Mouse (Mus musculus) CD4-positive, CD25-positive, alpha-beta regulatory T cell, adult 4 months (primary cell): ENCODE measurements around the gene Lrrc10. TPM values are rescaled to one million over a fixed set of nuclear protein-coding genes. Genes with fewer than 3 reads are reported as not detected.
"Not testable (repeated sequence)": the region's sequence is repeated elsewhere in the genome, so short reads cannot be mapped to it uniquely, and the experiment has no call there.

Experiments
- ATAC-seq: one replicate; pipeline ENCODE4 v1.8.0; 2017
- polyA plus RNA-seq, 2 experiments: library from polyadenylated mRNA; unstranded; fragments of 100-300 nt; shearing (Covaris generic); gene quantifications; one replicate each; pipeline ENCODE4 v1.2.1; 2017

The Lrrc10 gene
- polyA plus RNA-seq, 2 experiments from 2014 or later, result not detected

DNA sequence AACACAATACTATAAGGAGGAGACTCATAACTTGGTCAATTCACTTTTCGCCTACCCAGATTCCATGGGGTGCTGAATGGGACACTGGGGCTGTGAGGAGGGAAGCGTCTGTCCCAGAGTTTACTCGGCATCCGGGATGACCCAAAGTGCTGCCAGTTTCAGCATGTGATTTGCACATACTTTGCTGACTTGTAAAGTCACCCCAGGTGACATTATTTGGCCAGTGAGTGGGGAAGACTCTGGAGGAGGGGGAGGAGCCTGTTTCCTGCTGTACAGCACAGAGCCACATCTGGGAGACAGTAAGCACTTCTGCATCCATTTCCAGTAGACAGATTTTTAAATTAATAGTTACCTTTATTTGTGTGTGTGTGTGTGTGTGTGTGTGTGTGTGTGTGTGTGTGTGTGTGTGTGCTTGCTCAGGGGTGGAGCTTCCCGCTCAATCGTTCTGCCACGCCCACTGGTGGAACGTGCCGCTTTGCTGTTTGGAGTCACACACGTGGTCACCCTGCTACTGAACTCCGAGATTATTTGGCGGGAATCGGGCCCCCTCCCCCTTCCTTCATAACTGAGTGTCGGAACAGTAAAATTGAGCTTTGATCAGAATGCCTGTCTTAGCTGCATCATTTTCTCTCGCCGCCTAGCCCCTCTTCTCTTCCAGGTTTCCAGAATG lies 1.5 kb upstream of the Lrrc10 start:
- not testable (repeated sequence) for ATAC-seq

DNA sequence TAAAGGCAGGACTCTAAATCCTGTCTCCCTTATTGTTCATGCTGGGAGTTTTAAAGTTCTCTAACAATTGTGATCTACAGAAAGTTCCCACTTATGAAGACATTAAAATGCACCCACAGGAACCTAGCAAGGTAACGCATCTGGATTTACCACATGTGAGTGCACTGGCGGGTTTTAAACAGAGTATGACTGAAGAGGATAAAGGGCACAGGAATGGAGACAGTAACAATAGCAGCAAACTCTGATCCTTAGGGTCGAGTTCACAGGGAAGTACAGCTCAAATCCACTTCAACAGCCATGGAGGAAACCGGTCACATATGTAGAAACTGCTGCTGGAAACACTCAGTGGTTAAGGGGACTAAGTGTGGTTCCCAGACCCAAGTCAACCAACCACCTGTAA lies 4.1 kb downstream of the Lrrc10 start:
- no peak for ATAC-seq

DNA sequence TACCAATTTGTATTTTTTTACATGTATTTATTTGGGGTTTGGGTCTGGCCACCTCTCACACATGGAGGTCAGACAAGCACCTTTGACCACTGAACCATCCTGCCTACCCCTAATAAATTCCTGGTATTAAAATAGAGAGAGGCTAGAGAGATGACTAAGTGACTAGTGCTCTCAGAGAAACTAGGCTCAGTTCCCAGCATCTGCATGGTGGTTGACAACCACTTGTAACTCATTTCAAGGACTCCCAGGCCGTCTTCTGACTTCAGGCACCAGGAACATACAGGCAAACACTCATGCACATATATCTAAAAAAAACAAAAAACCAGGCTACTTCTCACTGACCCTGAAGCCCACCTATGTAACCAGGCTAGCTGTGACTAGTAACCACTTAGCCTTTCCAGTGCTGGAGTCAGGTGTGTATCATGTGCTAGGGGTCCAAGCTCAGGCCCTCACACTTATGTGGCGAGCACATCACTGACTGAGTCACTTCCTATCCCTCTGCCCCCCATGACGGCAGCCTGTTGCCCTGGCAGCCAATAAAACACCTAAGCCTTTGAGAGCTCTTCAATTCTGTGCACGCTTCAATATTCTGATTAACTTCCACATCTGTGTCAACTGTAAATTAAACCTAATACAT lies 4.9 kb downstream of the Lrrc10 start:
- no peak for ATAC-seq

DNA sequence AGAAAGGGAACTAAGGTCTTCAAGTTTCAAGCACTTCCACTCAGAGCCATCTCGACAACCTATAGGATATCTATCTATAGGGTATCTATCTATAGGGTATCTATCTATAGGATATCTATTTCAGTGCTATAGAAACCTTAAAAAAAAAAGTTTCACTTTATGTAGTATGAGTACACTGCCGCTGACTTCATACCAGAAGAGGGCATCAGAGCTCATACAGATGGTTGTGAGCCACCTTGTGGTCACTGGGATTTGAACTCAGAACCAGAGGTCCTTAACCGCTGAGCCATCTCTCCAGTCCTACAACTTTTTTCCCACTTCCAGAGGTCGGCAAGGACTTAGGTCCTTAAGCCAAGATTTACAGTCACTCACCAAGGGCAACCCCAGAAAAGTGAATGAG lies 10.5 kb downstream of the Lrrc10 start:
- ATAC-seq, result no peak

DNA sequence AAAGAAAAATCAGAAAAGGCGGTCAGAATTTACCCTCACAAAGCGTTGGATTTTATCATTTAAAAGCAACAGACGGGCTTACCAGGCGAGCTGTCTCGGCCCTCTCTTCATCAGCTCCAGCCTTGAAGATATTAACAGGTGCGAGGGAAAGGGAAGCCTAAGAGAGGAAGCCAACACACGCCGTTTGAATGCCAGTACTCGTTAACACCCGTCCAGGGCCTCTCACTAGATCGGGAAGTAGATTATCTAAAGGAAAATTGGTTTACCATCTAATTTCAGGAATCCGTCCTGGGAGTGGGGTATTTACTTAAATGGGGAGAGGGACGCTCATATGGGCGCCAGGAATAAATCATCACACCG lies 17.7 kb downstream of the Lrrc10 start:
- ATAC-seq, result no peak

DNA sequence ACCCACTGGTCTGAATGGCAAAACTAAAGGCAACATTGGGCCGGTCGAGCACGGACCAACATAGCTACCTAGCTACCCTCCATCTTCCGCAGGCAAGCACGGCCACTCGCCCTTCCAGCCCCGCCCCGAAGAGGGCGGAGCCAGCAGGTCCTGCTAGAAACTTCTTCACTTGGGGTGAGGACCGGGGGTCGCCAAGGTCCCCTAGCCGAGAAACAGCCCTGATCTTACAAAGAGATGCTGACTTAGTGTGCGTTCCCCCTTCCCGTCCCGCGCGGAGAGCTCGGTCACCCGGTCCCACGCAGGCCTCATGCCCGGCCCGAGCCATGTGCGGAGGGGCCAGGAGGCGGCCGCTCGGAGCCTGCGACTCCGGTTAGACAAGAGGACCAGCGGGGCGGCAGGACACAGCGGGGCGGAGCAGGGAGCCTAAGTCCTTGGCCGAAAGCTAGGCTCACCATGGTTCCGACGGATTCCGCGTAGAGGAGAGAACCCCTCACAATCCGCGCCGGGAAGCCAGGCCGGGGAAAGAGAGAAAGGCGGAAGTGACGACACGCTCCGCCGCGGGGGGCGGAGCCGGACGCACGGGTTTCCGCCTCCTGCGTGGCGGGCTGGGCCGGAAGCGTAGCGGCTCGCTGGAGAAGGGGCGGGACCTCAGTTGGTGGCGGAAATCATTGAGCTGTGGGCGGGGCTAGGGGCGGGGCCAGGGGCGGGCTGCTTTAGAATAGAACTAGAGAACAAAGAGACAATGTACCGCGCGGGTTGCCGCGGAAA lies 18.3 kb downstream of the Lrrc10 start, which contains the start of gene Cct2:
Gene Cct2, minus strand, starts transcription at position 561 of the 768 bp plus-strand sequence.
- peak; percentile 89 for ATAC-seq

DNA sequence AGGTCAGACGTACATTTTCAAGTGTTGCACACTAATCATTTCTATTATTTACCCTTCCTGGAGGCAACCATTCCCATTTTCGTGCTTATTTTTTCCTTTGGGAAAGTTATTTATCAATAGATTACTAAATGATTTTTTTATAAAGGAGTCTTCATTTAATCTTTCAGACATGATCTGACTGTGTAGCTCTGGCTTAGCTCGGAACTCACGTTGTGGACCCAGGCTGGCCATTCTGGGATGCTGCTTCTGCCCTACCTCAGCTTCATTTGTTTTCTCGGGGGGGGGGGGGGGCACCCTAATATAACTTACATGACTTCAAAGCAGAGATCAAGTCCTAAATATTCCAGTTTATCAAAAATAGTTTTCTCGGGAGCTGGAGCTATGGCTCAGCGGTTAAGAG lies 18.9 kb downstream of the Lrrc10 start:
- no peak for ATAC-seq

DNA sequence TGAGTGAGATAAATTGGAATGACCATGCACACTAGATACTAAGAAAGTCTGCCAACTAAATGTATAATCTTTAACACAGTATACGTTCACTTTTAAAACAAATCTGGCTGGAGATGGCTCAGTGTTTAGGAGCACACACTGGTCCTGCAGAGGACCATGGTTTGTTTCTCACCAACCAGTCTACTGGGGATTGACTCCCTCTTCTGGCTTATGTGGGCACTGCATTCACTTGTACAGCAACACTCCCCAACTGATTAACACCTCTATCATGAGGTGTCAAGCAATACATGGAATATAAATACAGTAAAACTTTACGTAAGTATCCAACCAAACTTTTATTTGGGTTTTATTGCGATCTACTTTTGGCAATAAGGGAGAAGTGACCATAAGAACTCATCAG lies 24.0 kb downstream of the Lrrc10 start:
- no peak for ATAC-seq

DNA sequence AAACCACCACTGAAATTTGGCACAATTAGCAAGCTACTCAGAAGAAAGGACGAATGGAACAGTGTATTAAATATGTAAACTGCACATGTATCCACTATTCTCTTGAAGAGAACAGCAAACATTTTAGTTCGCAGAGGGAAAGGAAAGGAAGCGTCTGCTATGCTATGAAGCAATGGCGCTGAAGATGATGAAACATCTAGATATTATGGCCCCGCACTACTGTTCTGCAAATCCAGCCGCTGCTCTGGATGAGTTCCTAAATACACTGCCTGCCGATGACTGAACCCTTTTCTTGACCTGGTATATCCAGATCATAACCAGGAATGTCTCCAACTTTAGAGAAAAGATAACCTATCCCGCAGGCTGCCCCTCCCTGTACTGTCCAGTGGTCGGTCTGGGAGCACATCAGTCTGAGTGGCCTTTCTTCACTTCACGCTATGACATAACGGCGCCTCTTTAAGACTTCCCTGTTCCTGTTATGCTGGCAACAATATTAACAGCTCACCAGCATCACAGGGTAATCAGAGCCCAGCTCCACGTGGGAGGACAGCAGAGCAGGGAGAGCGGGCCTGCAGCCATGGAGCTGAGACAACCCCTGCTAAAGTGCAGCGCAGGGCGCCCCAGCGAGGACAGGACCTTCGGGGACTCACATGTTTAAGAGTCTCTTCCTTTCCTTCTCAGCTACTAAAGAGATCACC lies 27.2 kb downstream of the Lrrc10 start:
- ATAC-seq, result no peak

DNA sequence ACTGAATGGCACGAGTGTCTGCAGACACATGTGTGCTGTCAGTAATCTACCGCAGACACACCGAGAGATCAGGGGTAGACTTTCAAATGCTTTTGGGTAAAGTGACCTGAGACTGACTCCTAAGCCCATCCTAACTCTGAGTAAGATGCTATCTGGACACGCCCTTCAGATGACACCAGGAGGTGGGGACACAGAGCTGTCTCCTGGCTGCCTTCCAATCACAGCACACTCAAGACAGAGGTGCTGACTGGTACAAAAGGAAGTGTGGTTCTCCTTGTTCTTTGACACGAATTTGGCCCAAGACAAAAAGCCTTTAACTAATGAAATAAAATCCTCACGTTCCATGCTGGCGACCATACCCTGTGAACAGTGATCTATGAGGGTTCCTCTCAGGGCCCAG lies 28.0 kb downstream of the Lrrc10 start:
- ATAC-seq, result no peak

DNA sequence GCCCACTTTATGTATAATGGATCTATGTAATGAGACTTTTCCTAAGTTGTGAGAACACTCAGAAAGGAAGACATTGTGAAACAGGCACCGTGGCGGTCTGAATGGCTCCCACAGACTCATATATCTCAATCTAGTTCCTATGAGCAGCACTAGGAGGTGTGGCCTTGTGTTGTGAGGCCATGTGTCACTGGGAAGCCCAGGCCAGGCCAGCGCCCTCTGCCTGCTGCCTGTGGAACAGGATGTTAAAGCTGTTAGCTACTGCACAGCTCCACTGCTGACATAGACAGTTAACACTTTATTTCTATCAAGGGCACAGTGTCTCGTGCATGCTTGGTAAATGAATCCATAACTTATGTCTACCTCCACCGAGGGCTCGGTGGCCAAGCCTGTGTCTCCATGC lies 33.1 kb downstream of the Lrrc10 start:
- ATAC-seq, result peak; percentile 60

DNA sequence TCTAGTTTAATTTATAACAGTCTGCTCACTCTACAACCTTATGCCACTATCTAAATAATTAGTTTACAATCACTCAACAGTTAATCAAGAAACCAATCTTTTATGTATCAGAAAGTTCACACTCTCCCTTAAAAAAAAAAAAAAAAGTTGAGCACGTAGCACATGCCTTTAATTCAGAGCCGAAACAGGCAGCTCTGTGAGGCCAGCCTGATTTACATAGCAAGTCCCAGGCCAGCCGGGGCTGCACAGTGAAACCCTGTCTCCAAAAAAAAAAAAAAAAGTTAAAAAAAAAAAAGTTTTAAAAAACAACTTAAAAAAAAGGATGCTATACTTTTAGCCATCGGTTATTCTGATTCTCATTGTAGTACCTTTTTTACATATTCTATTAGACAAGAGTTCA lies 36.2 kb downstream of the Lrrc10 start:
- ATAC-seq, result peak; percentile 11

DNA sequence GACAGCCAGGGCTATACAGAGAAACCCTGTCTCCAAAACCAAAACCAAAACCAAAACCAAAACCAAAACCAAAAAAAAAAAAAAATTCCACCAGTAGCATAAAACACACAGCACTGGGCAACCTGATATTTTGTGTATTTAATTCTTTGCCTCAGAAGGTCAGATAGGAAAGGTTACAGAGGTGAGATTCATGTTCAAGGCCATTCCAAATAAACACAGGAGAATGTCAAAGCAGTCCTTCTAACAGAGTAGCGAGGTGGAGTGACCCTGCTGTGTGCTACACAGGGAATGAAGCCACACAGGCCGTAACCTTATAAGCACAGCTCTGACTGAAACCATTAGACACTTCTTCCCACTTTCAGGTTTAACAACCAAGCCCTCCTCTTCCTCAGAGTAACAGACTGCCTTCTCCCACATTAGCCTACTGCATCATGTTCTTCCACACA lies 36.8 kb downstream of the Lrrc10 start:
- peak; percentile 80 for ATAC-seq

DNA sequence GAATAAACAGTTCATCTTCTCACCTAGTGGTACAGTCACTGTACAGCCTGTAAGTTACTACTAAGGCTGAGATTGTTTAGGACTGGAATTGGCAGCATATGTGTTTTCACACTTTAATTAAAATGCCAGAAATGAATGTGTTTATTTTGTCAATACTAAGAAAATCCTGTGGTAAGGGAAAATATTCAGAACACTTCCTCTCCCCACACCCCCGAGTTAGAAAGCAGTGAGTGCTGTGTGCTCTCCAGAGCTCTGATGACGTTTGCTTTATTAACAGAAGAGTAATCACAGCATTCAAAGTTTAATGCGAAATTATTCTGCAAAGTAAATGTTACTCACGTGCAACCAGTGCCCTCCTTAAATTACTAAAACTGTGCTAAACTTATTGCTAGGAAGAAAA lies 44.5 kb downstream of the Lrrc10 start:
- ATAC-seq, result no peak

DNA sequence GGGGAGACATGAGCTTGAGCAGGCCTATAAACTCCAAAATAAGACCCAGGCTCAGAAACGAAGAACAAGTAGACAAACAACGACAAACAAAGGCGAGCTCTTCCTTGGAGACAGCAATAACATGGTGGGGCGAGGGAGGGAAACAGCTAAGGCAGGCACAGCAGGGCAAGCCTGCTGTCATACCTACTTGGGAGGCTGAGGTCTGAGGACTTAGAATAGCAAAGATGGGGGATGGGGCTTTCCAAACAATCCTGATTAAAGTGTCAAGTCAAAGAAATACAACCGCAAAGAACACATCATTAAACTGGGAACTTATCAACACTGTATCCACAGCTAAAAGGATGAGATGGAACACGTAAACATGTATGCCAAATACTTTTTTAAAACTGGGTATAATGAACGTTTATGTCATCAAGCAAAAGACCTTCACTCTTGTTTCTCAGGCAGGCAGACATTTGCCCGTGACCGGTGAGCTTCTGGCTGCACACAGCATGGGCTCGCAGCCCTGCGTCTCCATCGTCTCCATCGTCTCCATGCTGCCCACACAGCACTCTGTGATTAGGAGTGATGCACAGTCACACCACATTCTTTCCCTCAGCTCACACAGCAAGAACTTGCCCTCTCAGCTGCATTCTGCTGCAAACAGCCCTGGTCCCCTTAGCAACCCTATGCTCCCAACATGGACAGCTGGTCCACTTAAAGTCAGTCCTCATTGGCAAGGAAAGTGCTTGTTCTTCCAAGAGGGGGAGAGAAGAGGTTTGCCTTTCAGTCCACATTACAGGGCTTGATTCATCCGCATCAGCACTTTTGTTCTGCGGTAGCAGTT lies 49.6 kb downstream of the Lrrc10 start:
- ATAC-seq, result no peak

DNA sequence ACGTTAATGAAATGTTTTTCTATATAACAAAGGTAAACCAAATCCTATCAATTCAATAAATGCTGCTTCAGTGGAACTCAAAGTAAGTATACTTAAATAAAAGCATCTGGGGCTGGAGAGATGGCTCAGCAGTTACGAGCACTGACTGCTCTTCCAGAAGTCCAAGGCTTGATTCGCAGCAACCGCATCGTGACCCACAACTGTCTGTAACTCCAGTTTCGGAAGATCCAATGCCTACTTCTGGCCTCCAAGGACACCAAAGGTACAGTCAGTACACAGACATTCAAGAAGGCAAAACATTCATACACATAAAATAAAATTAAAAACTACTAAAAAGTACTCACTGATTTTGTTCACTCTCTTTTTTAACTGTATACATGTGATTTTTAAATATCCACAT lies 51.0 kb downstream of the Lrrc10 start:
- no peak for ATAC-seq

Other genes starting within 250 kb of the Lrrc10 start
- gene Myrfl, start 148.4 kb upstream of the Lrrc10 start, polyA plus RNA-seq, result under 1 TPM in 1 of 2 experiments, not detected in 1; 0.09 TPM
- 10 to 100 TPM; 12.1 to 15.9 TPM for gene Rab3ip, start 94.6 kb upstream of the Lrrc10 start, polyA plus RNA-seq
- gene Gm10271, start 72.7 kb upstream of the Lrrc10 start, polyA plus RNA-seq, result not detected
- gene Best3, start 59.0 kb upstream of the Lrrc10 start, polyA plus RNA-seq, result not detected
- 100 to 1,000 TPM; 185 to 226 TPM for gene Cct2, start 18.5 kb downstream of the Lrrc10 start, polyA plus RNA-seq
- 1 to 10 TPM; 8.4 to 9.3 TPM for gene Frs2, start 103.2 kb downstream of the Lrrc10 start, polyA plus RNA-seq
- 10 to 100 TPM; 19.1 to 24.6 TPM for gene Yeats4, start 179.2 kb downstream of the Lrrc10 start, polyA plus RNA-seq
- gene 9530003J23Rik, start 193.4 kb downstream of the Lrrc10 start, polyA plus RNA-seq, result not detected
- 1 to 10 TPM in 1 of 2 experiments, under 1 TPM in 1; 0.32 to 9.2 TPM for gene Lyz2, start 237.0 kb downstream of the Lrrc10 start, polyA plus RNA-seq
- not detected for gene Lyz1, start 247.5 kb downstream of the Lrrc10 start, polyA plus RNA-seq